Comparison of ENCODE assay signal across 9 mouse cellular contexts in the genomic region with DNA sequence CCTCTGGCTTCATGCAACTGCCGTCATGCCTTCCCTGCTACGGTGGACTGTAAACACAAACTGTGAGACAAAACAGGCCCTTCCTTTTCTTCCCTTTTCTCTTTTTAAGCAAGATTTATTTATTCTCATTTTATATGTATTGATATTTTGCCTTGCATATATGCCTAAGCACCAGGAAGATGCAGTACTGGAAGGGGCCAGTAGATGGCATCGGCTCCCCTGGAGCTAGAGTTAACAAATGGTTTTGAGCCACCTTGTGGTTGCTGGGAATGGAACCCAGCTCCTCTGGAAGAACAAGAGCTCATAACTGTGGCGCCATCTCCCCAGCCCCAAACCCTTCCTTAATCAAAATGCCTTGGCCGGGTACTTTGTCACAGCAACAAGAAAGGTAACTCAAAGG. TPM values are rescaled to one million over a fixed set of nuclear protein-coding genes. Genes with fewer than 3 reads are reported as not detected.
DNase-seq lines count a peak whose midpoint lies in the region; ATAC-seq and TF ChIP-seq lines count a peak whose summit lies in the region.
"Had no signal": no experiment of that assay in that cellular context is flagged by ENCODE, and none has a peak within 500 bp of the region (broad histone marks: within the 10 kb centered on the region; RNA-seq: fewer than 3 reads in every experiment).

No protein-coding gene starts in this region.

- no peak overlapping the region for H3K27ac ChIP-seq in hindbrain, embryonic 10.5 days
- H3K27ac ChIP-seq in hindbrain, embryonic 16.5 days (ENCODE audit: low read depth, low read length): no peak overlapping the region
- H3K27ac ChIP-seq in small intestine, adult 2 months (ENCODE audit: insufficient read depth, low read depth, low read length): no peak overlapping the region
- H3K27ac ChIP-seq: limb, embryonic 13.5 days had no signal

- no peak for TF ChIP-seq POLR2A in small intestine, adult 2 months (IDR thresholded peaks at IDR 0.05; ENCODE audit: low read depth, low read length)

- no peaks in the 10 kb centered on the region for H3K36me3 ChIP-seq in hindbrain, embryonic 10.5 days
- no peaks in the 10 kb centered on the region for H3K36me3 ChIP-seq in hindbrain, embryonic 16.5 days (ENCODE audit: control insufficient read depth, insufficient read depth, low read length)
- H3K36me3 ChIP-seq in small intestine, adult 2 months (ENCODE audit: control insufficient read depth, insufficient read depth, low read length): no peaks in the 10 kb centered on the region
- H3K36me3 ChIP-seq: limb, embryonic 13.5 days had no signal

- no peak overlapping the region for H3K4me2 ChIP-seq in hindbrain, embryonic 16.5 days (ENCODE audit: low read length)
- H3K4me2 ChIP-seq: limb, embryonic 13.5 days had no signal

- no peaks in the 10 kb centered on the region for H3K9me3 ChIP-seq in hindbrain, embryonic 10.5 days
- no peaks in the 10 kb centered on the region for H3K9me3 ChIP-seq in hindbrain, embryonic 16.5 days (ENCODE audit: control insufficient read depth, low read length)
- H3K9me3 ChIP-seq: limb, embryonic 13.5 days had no signal

- DNase-seq in hindbrain, embryonic 10.5 days (ENCODE audit: low spot score): peak; percentile 39
- peak; percentile 25 for DNase-seq in 3134 (ENCODE audit: extremely low read depth, insufficient read length, low spot score)
- DNase-seq in MN1 (ENCODE audit: low spot score): peak; percentile 61
- peak; percentile 6 for DNase-seq in fibroblast of lung, adult 2 months (ENCODE audit: low read depth)
- DNase-seq in frontal cortex, postnatal 25 days (ENCODE audit: low spot score in 2 of 2): no peak
- DNase-seq in T-cell, adult 2 months (ENCODE audit: low spot score): no peak

- H3K27me3 ChIP-seq in hindbrain, embryonic 10.5 days (ENCODE audit: insufficient read depth, poor library complexity, severe bottlenecking): no peaks in the 10 kb centered on the region
- no peaks in the 10 kb centered on the region for H3K27me3 ChIP-seq in hindbrain, embryonic 16.5 days (replicated peaks; ENCODE audit: control insufficient read depth, insufficient read depth, low read length)
- H3K27me3 ChIP-seq in small intestine, adult 2 months (ENCODE audit: control insufficient read depth, insufficient read depth, low read length): no peaks in the 10 kb centered on the region
- H3K27me3 ChIP-seq: limb, embryonic 13.5 days had no signal

- peak; percentile 67; the same call in 1 of the 2 replicates for TF ChIP-seq CTCF in small intestine, adult 2 months (IDR thresholded peaks at IDR 0.05; ENCODE audit: extremely low read depth, insufficient read length, insufficient replicate concordance, low read depth, low read length)

- H3K9ac ChIP-seq in hindbrain, embryonic 16.5 days (ENCODE audit: low read depth, low read length): no peak overlapping the region
- H3K9ac ChIP-seq: limb, embryonic 13.5 days had no signal

- no peak overlapping the region for H3K4me3 ChIP-seq in hindbrain, embryonic 10.5 days
- no peak overlapping the region for H3K4me3 ChIP-seq in hindbrain, embryonic 16.5 days (ENCODE audit: low read length)
- no peak overlapping the region for H3K4me3 ChIP-seq in small intestine, adult 2 months (ENCODE audit: low read depth, low read length)
- H3K4me3 ChIP-seq: limb, embryonic 13.5 days had no signal

- H3K4me1 ChIP-seq in hindbrain, embryonic 10.5 days (replicated peaks): peaks cover 22% of the 10 kb centered on the region
- H3K4me1 ChIP-seq in hindbrain, embryonic 16.5 days (ENCODE audit: control insufficient read depth, insufficient read depth, low read depth, low read length): no peaks in the 10 kb centered on the region; the same call in 1 of the 2 replicates
- no peaks in the 10 kb centered on the region for H3K4me1 ChIP-seq in small intestine, adult 2 months (ENCODE audit: control insufficient read depth, insufficient read depth, insufficient read length, low read length)
- H3K4me1 ChIP-seq: limb, embryonic 13.5 days had no signal

- 83% methylated on average over 5 of the region's 5 CpGs for WGBS in hindbrain, embryonic 10.5 days
- 92% methylated on average over 5 of the region's 5 CpGs for WGBS in hindbrain, embryonic 16.5 days
- 85% methylated on average over 5 of the region's 5 CpGs for WGBS in small intestine, adult 2 months

- ATAC-seq in hindbrain, embryonic 16.5 days: no peak

RNA-seq across cellular contexts. Expression of a gene that starts 12.5 kb away (rescaled TPM):
- not detected in 2 replicates for polyA plus RNA-seq in hindbrain, embryonic 10.5 days (2016; fragmentation: Nextera tagmentation; extraction: Ambion mirVana)
- polyA plus RNA-seq in hindbrain, embryonic 16.5 days (2015; fragmentation: Nextera tagmentation; extraction: Ambion mirVana): not detected in 2 replicates
- not detected in 2 replicates for polyA plus RNA-seq in small intestine, adult 2 months (2012; rRNA removed)
- polyA plus RNA-seq: limb, embryonic 13.5 days had no signal

RNA-seq across cellular contexts. Expression of a gene that starts 29.9 kb away (rescaled TPM):
- polyA plus RNA-seq in hindbrain, embryonic 10.5 days (2016; fragmentation: Nextera tagmentation; extraction: Ambion mirVana): 12.0 and 14.8 TPM in 2 replicates
- 138 and 143 TPM in 2 replicates for polyA plus RNA-seq in hindbrain, embryonic 16.5 days (2015; fragmentation: Nextera tagmentation; extraction: Ambion mirVana)
- 0.75 and 1.6 TPM in 2 replicates for polyA plus RNA-seq in small intestine, adult 2 months (2012; rRNA removed)

RNA-seq across cellular contexts. Expression of a gene that starts 32.2 kb away (rescaled TPM):
- 0.88 and 1.1 TPM in 2 replicates for polyA plus RNA-seq in hindbrain, embryonic 10.5 days (2016; fragmentation: Nextera tagmentation; extraction: Ambion mirVana)
- 6.0 and 6.4 TPM in 2 replicates for polyA plus RNA-seq in hindbrain, embryonic 16.5 days (2015; fragmentation: Nextera tagmentation; extraction: Ambion mirVana)
- 0.80 and 2.0 TPM in 2 replicates for polyA plus RNA-seq in small intestine, adult 2 months (2012; rRNA removed)

RNA-seq across cellular contexts. Expression of a gene that starts 56.6 kb away (rescaled TPM):
- polyA plus RNA-seq in hindbrain, embryonic 10.5 days (2016; fragmentation: Nextera tagmentation; extraction: Ambion mirVana): 94.5 and 103 TPM in 2 replicates
- 94.4 and 95.3 TPM in 2 replicates for polyA plus RNA-seq in hindbrain, embryonic 16.5 days (2015; fragmentation: Nextera tagmentation; extraction: Ambion mirVana)
- 8.6 and 13.1 TPM in 2 replicates for polyA plus RNA-seq in small intestine, adult 2 months (2012; rRNA removed)

Comparison
In these comparisons a context has a peak if more than half of its experiments do, and no peak if none do; other contexts are left out.
1. DNase-seq: peak in hindbrain, embryonic 10.5 days (single experiment), 3134 (single experiment), MN1 (single experiment) and fibroblast of lung, adult 2 months (single experiment); none in frontal cortex, postnatal 25 days (0 of 2) and T-cell, adult 2 months (single experiment).